Mouse (Mus musculus) megakaryocyte progenitor cell, adult 5-6 weeks (primary cell): ENCODE results near the gene A630010A05Rik. TPM values are rescaled to one million over a fixed set of nuclear protein-coding genes. Genes with fewer than 3 reads are reported as not detected.
A peak's percentile ranks its signal among the peaks of the same experiment; 100 is the strongest.
"Not testable (repeated sequence)": the region's sequence is repeated elsewhere in the genome, so short reads cannot be mapped to it uniquely, and the experiment has no call there.

ENCODE experiments used
- ATAC-seq: replicated peaks from 2 replicates; pipeline ENCODE4 v1.8.0; 2016; ENCODE audit warnings: mild to moderate bottlenecking, moderate TSS enrichment, inconsistent platforms; ENCODE audit not compliant: poor library complexity
- total RNA-seq, 2 experiments: library from RNA; stranded (forward) in 1 of 2; stranded (reverse) in 1 of 2; fragments of 157-497, 149-512 nt in 1 of 2; fragments of 200-1000 nt in 1 of 2; gene quantifications; 2 replicates each; pipeline versions ENCODE4 v1.2.3 to v1.2.4; 2015 to 2017

The A630010A05Rik gene
- total RNA-seq (2015) (not detected in 2 replicates), total RNA-seq (2017) (not detected in 2 replicates)

- no peak for ATAC-seq
These were observed at the start of gene A630010A05Rik for GRCm38 (mm10) chr16:14562017-14562416. TSS of gene A630010A05Rik (plus strand) at chr16:14562317.

- ATAC-seq, result 0 out of 2 replicates have a peak, but pooled peaks have one; percentile 34
These were observed 26.4 kb upstream of the A630010A05Rik start for GRCm38 (mm10) chr16:14535766-14536165.

GRCm38 (mm10) chr16:14557191-14557590, 4.9 kb upstream of the A630010A05Rik start:
- ATAC-seq, result not testable (repeated sequence)

Other genes with a start within 250 kb of the A630010A05Rik start
- 65.4 and 85.3 TPM in 2 replicates for gene Fopnl, start 244.9 kb upstream of the A630010A05Rik start, total RNA-seq (2015)
- gene Fopnl, start 244.9 kb upstream of the A630010A05Rik start, total RNA-seq (2017), result 33.9 and 35.0 TPM in 2 replicates
- 25.9 and 30.6 TPM in 2 replicates for gene Abcc1, start 200.8 kb upstream of the A630010A05Rik start, total RNA-seq (2015)
- 28.8 and 35.6 TPM in 2 replicates for gene Abcc1, start 200.8 kb upstream of the A630010A05Rik start, total RNA-seq (2017)